Mouse (Mus musculus): ENCODE measurements at regions not wholly inside any gene's neighbourhood (a gene's known extent, or its start where the extent isn't known, plus 50 kb on each side); places are given as distances from the start of the nearest gene placed in this dataset.
"Not testable (repeated sequence)": the region's sequence is repeated elsewhere in the genome, so short reads cannot be mapped to it uniquely, and the experiment has no call there.

DNA sequence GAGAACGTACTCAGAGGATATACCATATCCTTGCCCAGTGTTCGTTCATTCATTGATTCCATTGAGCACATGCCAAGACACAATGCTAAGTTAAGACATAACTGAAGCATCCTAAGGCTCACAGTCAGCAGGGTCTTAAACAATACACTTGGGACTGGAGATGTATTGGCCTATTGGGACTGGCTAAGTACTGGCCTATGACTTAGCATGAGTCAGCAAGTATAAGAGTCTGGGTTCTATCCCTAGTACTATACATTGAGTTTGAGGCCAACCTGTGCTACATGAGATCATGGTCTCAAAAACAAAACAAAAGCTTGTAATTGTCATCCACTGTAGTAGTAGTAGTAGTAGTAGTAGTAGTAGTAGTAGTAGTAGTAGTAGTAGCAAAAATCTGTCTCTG lies 119.2 kb upstream of the Cdyl start:
- DNase-seq (ENCODE audit: low spot score in 2 of 2), result no peak

DNA sequence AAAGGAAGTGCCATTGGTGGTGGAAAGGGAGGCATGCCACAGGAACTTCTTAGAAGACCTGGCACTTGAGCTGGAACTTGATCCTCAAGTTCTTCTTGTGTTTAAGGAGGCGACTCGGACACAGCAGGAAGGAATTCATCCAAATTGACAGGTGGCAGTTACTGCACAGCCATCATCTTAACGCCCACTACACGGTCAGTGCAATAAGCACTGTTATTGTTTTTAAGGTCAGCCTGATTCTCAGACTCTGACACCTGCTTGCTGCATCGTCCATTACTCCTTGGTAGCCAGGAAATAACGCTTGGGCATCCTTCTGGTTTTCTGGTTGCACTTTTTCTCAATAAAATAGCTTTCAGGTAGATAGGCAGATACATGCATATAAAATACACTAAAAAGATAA lies 118.6 kb upstream of the Cdyl start:
- DNase-seq (ENCODE audit: low spot score in 2 of 2), result no peak

DNA sequence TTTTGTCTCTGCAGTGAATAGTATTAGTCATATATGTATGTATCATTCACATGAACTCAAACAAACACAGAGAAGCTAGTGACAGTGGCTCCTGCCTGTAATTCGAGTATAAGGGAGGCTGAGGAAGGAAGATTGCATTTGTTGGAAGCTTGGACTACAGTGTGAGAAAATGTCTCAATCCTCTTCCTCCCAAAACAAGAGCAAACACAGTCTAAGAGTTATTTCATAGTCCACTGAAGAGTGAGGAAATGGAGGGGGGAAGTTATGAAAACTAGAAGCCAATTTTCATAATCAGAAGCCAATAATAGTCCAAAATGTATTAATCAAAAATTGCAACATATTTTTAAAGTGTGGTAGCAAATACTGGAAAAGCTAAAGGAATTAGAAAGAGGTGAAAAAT lies 95.6 kb upstream of the Cdyl start:
- no peak for DNase-seq (ENCODE audit: low spot score in 2 of 2)

DNA sequence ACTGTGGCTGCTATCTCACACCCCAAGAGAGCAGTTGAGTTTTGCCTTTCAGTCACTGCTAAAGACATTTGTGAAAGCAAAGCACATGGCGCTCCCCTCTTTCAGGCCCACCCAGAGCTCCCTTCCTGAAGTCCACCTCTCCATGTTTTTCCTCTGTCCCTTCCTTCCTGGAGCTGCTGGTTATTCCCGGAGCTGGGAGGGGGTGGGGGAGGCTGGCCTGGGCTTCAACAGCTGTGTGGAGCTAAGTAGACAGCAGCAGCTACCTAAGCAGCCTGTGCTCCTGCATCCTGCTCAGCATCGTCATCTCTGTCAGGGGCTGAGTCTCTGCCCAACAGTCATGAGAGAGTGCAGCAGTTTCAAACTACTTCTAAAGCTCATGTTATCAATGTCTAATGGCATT lies 78.0 kb upstream of the Cdyl start:
- DNase-seq (ENCODE audit: low spot score in 2 of 2), result no peak

DNA sequence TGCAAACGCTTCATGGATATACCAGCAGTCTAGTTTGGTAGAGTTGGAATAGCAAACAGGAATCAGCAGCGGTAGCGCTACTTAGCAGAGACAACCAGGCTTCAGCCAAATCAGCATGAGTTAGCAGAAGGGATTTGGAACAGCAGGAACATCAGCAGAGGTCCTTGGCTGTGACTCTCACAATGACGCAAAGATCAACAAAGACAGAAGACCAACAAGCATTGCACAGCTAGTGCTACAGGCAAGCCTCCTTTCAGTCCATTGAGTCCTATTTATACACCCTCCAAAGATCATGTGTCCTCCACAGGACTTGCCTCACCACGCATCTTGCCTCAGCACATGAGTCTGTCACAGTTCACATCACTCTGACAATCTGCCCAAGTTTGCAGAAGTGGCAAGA lies 61.6 kb upstream of the Cdyl start:
- no peak for DNase-seq (ENCODE audit: low spot score in 2 of 2)

DNA sequence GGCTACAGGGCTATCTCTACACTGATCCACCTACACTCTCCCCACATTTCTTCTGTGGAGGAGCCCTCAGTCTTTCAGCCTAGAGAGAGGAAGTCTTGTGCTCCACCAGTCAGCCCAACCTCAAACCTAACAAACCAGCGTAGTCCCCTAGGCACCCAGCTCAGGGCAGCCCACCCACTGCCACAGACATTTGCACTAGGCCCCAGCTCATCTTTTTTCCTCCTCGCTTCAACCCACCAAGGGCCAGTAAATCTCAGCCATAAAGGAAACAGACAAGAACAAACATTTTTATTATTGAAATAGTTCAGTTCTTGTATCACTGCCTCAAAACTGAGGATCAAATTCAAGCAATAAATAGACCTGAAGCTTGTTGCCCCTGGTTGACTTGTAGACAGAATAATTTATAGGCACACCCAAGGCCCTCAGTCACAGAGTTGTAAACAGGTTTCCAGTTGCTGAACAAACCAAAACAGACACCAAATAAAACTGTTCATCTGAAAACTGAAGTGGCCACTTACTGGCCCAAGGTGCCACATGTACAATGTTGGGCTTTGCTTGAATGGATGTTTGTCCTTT lies 58.0 kb upstream of the Cdyl start:
- no peak for DNase-seq (ENCODE audit: low spot score in 2 of 2)

DNA sequence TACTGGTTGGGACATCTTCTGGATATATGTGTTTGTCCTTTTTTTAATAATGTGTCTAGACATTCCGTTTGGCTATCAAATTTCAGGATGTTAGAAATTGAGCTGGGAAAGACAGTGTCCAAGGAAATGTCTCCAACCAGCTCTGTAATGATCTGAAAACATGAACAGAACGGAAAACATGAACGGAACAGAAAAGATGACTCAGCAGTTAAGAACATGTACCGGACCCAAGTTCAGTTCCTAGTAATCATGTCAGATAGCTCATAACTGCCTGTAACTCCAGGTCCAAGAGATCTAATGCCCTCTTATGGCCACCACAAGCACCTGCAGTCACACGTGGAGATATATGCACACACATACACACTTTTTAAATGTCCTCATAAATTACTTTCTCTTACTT lies 56.6 kb upstream of the Cdyl start:
- no peak for DNase-seq (ENCODE audit: low spot score in 2 of 2)

DNA sequence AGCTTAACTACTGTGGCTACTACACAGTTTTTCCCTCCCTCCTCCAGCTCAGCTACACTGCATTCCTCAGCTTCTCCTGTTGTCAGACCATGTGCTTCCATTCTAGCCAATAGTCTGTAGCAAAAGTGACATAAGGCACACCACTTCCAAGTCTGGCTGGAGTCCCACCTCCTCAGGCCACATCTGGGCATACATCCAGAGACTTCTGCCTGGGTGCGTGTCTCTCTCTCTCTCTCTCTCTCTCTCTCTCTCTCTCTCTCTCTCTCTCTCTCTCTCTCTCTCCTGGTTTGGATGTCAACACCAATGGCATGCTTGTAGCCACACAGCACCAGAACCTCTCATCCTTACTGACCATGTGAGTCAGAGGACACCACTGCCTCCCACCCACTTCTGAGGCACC lies 55.6 kb upstream of the Cdyl start:
- no peak for DNase-seq (ENCODE audit: low spot score in 2 of 2)

DNA sequence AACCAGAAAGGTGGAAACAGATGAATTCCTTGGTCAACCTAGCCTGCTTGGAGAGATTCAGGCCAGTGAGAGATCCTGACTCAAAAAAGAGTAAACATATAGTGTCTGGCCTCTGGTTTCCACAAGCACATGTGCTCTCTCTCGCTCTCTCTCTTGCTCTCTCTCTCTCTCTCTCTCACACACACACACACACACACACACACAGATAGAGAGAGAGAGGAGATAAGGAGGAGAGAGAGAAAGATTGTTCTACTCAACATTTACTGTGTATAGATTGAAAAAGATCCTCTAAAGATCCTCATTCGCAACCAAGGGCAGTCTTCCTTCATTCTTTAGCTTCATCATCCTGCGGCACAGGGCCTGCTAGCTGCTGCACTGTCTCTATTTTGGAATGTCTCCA lies 54.9 kb upstream of the Cdyl start:
- DNase-seq (ENCODE audit: low spot score in 2 of 2), result no peak

DNA sequence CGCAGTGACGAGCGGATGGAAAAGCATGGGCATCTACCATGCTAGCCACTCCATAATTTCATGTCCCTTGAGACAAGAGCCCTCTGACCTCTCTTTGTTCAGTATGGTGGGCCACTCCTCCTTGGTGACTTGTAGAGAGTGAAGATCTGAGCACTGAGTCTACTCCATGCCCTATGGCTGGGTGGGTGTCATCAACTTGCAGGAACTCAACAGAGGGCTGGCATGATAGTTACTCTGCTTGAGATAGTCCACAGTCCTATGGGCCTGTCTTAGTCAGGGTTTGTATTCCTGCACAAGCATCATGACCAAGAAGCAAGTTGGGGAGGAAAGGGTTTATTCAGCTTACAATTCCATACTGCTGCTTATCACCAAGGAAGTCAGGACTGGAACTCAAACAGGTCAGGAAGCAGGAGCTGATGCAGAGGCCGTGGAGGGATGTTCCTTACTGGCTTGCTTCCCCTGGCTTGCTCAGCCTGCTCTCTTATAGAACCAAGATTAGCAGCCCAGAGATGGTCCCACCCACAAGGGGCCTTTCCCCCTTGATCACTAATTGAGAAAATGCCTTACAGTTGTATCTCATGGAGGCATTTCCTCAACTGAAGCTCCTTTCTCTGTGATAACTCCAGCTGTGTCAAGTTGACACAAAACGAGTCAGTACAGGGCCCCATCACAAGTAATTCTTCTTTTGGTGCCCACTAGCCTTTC lies 52.6 kb upstream of the Cdyl start:
- not testable (repeated sequence) for DNase-seq (ENCODE audit: low spot score in 2 of 2)

DNA sequence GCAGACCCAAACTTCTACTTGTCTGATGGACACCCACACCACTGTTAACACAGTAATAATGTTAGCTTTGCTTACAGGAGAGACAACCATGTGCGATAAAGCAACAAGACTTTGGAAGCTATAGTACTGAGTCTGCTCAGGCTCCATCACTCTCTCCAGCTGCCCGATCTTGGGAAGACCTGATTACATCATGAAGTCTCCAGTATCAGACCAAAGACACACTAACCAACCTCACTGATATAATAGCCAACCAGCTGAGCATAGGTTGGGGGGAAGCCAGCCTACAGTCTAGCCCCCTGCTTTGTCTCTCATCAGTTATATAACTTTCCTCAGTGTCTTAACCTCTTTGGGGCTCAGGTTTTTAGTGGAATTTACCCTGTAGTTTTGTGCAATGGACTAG lies 51.9 kb upstream of the Cdyl start:
- DNase-seq (ENCODE audit: low spot score in 2 of 2), result no peak

All from adrenal gland, adult 18-20 months (tissue).